Mouse (Mus musculus) cerebellum, adult 2 months (tissue): ENCODE data around the gene Srrm4.

ENCODE experiments used
- CTCF ChIP-seq: fragments of 200-500 bp; IDR thresholded peaks from 2 replicates; pipeline ENCODE4 v1.5.1; 2011; ENCODE audit warnings: low read depth, mild to moderate bottlenecking, control low read depth, low read length, moderate library complexity, borderline replicate concordance; ENCODE audit not compliant: insufficient read depth
- POLR2A ChIP-seq: fragments of 200-500 bp; IDR thresholded peaks from 2 replicates; pipeline ENCODE4 v1.6.1; 2011; ENCODE audit warnings: low read length, control low read depth, borderline replicate concordance; ENCODE audit not compliant: insufficient read depth

GRCm38 (mm10) chr5:116436117-116436516 lies 155.5 kb downstream of the Srrm4 start:
- no peak for TF ChIP-seq CTCF
- TF ChIP-seq POLR2A = no peak
